Mouse (Mus musculus): ENCODE results near the gene Phc3. TPM values are rescaled to one million over a fixed set of nuclear protein-coding genes. Genes with fewer than 3 reads are reported as not detected.

The Phc3 gene
- polyA plus RNA-seq, 1 experiment from 2014 or later, result 1.4 TPM

- Histone ChIP-seq H3K36me3 (replicated peaks; ENCODE audit: insufficient read depth, low read length) (peaks cover 57% of the 10 kb centered on the region), H3K9me3 (ENCODE audit: low read length) (peaks cover 6% of the 10 kb centered on the region; the same call in 1 of the 2 replicates), H3K4me1 (ENCODE audit: insufficient read depth) (no peaks in the 10 kb centered on the region; the same call in 1 of the 2 replicates), H3K9ac (replicated peaks) (no peak overlapping the region), H3K27me3 (ENCODE audit: insufficient read depth, low read length) (no peaks in the 10 kb centered on the region), H3K4me3 (ENCODE audit: low read depth, low read length) (no peak overlapping the region), H3K27ac (ENCODE audit: low read depth) (no peak overlapping the region), H3K4me2 (ENCODE audit: low read depth, low read length) (no peak overlapping the region)
- WGBS (ENCODE audit: insufficient replicate concordance), result 51% methylated on average over 4 of the region's 4 CpGs
- TF ChIP-seq EP300 (IDR thresholded peaks at IDR 0.05; ENCODE audit: low read depth), result no peak
- no peak for DNase-seq
- ATAC-seq, result no peak
Measured at GRCm38 (mm10) chr3:30917160-30917559, 52.1 kb downstream of the Phc3 start.

- Histone ChIP-seq H3K4me3 (ENCODE audit: low read depth, low read length) (no peak overlapping the region), H3K9me3 (ENCODE audit: low read length) (no peaks in the 10 kb centered on the region), H3K4me2 (ENCODE audit: low read depth, low read length) (no peak overlapping the region), H3K4me1 (ENCODE audit: insufficient read depth) (no peaks in the 10 kb centered on the region), H3K36me3 (replicated peaks; ENCODE audit: insufficient read depth, low read length) (peaks cover 44% of the 10 kb centered on the region), H3K27me3 (ENCODE audit: insufficient read depth, low read length) (no peaks in the 10 kb centered on the region), H3K9ac (replicated peaks) (no peak overlapping the region), H3K27ac (ENCODE audit: low read depth) (no peak overlapping the region)
- TF ChIP-seq CTCF (IDR thresholded peaks at IDR 0.05; ENCODE audit: low read depth) (no peak), EP300 (IDR thresholded peaks at IDR 0.05; ENCODE audit: low read depth) (no peak)
- ATAC-seq (no peak), DNase-seq (no peak)
- 71% methylated on average over 1 of the region's 1 CpGs for WGBS (ENCODE audit: insufficient replicate concordance)
Measured at GRCm38 (mm10) chr3:30904658-30905057, 64.6 kb downstream of the Phc3 start.

- DNase-seq (no peak), ATAC-seq (no peak)
- Histone ChIP-seq H3K9me3 (ENCODE audit: low read length) (no peaks in the 10 kb centered on the region), H3K27me3 (ENCODE audit: insufficient read depth, low read length) (no peaks in the 10 kb centered on the region), H3K36me3 (replicated peaks; ENCODE audit: insufficient read depth, low read length) (peaks cover 28% of the 10 kb centered on the region), H3K4me2 (ENCODE audit: low read depth, low read length) (no peak overlapping the region), H3K4me1 (ENCODE audit: insufficient read depth) (no peaks in the 10 kb centered on the region), H3K9ac (replicated peaks) (no peak overlapping the region), H3K27ac (ENCODE audit: low read depth) (no peak overlapping the region), H3K4me3 (ENCODE audit: low read depth, low read length) (no peak overlapping the region)
- 92% methylated on average over 8 of the region's 8 CpGs for WGBS (ENCODE audit: insufficient replicate concordance)
- TF ChIP-seq EP300 (IDR thresholded peaks at IDR 0.05; ENCODE audit: low read depth) (no peak), CTCF (IDR thresholded peaks at IDR 0.05; ENCODE audit: low read depth) (no peak)
Measured at GRCm38 (mm10) chr3:30899407-30899806, 69.8 kb downstream of the Phc3 start.

GRCm38 (mm10) chr3:30896721-30897120, 72.5 kb downstream of the Phc3 start:
- no peaks in the 10 kb centered on the region for H3K27me3 ChIP-seq (ENCODE audit: insufficient read depth, low read length)
- peaks cover 26% of the 10 kb centered on the region for H3K36me3 ChIP-seq (replicated peaks; ENCODE audit: insufficient read depth, low read length)
- H3K9me3 ChIP-seq (ENCODE audit: low read length), result no peaks in the 10 kb centered on the region
- no peak overlapping the region for H3K9ac ChIP-seq (replicated peaks)
- H3K4me2 ChIP-seq (ENCODE audit: low read depth, low read length), result no peak overlapping the region
- no peak overlapping the region for H3K4me3 ChIP-seq (ENCODE audit: low read depth, low read length)
- DNase-seq, result no peak
- no peaks in the 10 kb centered on the region for H3K4me1 ChIP-seq (ENCODE audit: insufficient read depth)
- H3K27ac ChIP-seq (ENCODE audit: low read depth), result no peak overlapping the region
- ATAC-seq, result no peak
- no peak for TF ChIP-seq CTCF (IDR thresholded peaks at IDR 0.05; ENCODE audit: low read depth)
- no peak for TF ChIP-seq EP300 (IDR thresholded peaks at IDR 0.05; ENCODE audit: low read depth)
- 77% methylated on average over 5 of the region's 5 CpGs for WGBS (ENCODE audit: insufficient replicate concordance)

GRCm38 (mm10) chr3:30889014-30889413, 80.2 kb downstream of the Phc3 start:
- Histone ChIP-seq H3K9ac (replicated peaks) (no peak overlapping the region), H3K4me1 (ENCODE audit: insufficient read depth) (no peaks in the 10 kb centered on the region), H3K27me3 (ENCODE audit: insufficient read depth, low read length) (no peaks in the 10 kb centered on the region), H3K4me2 (ENCODE audit: low read depth, low read length) (no peak overlapping the region), H3K4me3 (ENCODE audit: low read depth, low read length) (no peak overlapping the region), H3K36me3 (replicated peaks; ENCODE audit: insufficient read depth, low read length) (0 out of 2 replicates have a peak, but pooled peaks cover 3% of the 10 kb centered on the region), H3K9me3 (ENCODE audit: low read length) (no peaks in the 10 kb centered on the region), H3K27ac (ENCODE audit: low read depth) (no peak overlapping the region)
- no peak for DNase-seq
- no peak for TF ChIP-seq EP300 (IDR thresholded peaks at IDR 0.05; ENCODE audit: low read depth)
- TF ChIP-seq CTCF (IDR thresholded peaks at IDR 0.05; ENCODE audit: low read depth), result no peak
- no peak for ATAC-seq
- WGBS (ENCODE audit: insufficient replicate concordance), result 63% methylated on average over 1 of the region's 1 CpGs

- no peak overlapping the region for H3K27ac ChIP-seq (ENCODE audit: low read depth)
- ATAC-seq, result no peak
- no peak overlapping the region for H3K4me2 ChIP-seq (ENCODE audit: low read depth, low read length)
- no peak overlapping the region for H3K9ac ChIP-seq (replicated peaks)
- H3K9me3 ChIP-seq (ENCODE audit: low read length), result no peaks in the 10 kb centered on the region
- H3K27me3 ChIP-seq (ENCODE audit: insufficient read depth, low read length), result no peaks in the 10 kb centered on the region
- TF ChIP-seq CTCF (IDR thresholded peaks at IDR 0.05; ENCODE audit: low read depth) (no peak), EP300 (IDR thresholded peaks at IDR 0.05; ENCODE audit: low read depth) (no peak)
- 83% methylated on average over 3 of the region's 3 CpGs for WGBS (ENCODE audit: insufficient replicate concordance)
- no peak overlapping the region for H3K4me3 ChIP-seq (ENCODE audit: low read depth, low read length)
- no peaks in the 10 kb centered on the region for H3K4me1 ChIP-seq (ENCODE audit: insufficient read depth)
- H3K36me3 ChIP-seq (replicated peaks; ENCODE audit: insufficient read depth, low read length), result 0 out of 2 replicates have a peak, but pooled peaks cover 3% of the 10 kb centered on the region
- DNase-seq, result no peak
Measured at GRCm38 (mm10) chr3:30887449-30887848, 81.8 kb downstream of the Phc3 start.

- Histone ChIP-seq H3K4me2 (ENCODE audit: low read depth, low read length) (no peak overlapping the region), H3K9ac (replicated peaks) (no peak overlapping the region), H3K36me3 (replicated peaks; ENCODE audit: insufficient read depth, low read length) (no peaks in the 10 kb centered on the region), H3K4me3 (ENCODE audit: low read depth, low read length) (no peak overlapping the region), H3K27ac (ENCODE audit: low read depth) (no peak overlapping the region), H3K4me1 (ENCODE audit: insufficient read depth) (no peaks in the 10 kb centered on the region), H3K27me3 (ENCODE audit: insufficient read depth, low read length) (no peaks in the 10 kb centered on the region), H3K9me3 (ENCODE audit: low read length) (no peaks in the 10 kb centered on the region)
- no peak for ATAC-seq
- 75% methylated on average over 6 of the region's 6 CpGs for WGBS (ENCODE audit: insufficient replicate concordance)
- DNase-seq, result no peak
- TF ChIP-seq CTCF (IDR thresholded peaks at IDR 0.05; ENCODE audit: low read depth) (no peak), EP300 (IDR thresholded peaks at IDR 0.05; ENCODE audit: low read depth) (no peak)
Measured at GRCm38 (mm10) chr3:30876709-30877108, 92.5 kb downstream of the Phc3 start.
